Mouse (Mus musculus): ENCODE measurements around the gene Sestd1. TPM values are rescaled to one million over a fixed set of nuclear protein-coding genes. Genes with fewer than 3 reads are reported as not detected.

Sestd1 gene
- polyA plus RNA-seq, 1 experiment, result 31.9 TPM

DNA sequence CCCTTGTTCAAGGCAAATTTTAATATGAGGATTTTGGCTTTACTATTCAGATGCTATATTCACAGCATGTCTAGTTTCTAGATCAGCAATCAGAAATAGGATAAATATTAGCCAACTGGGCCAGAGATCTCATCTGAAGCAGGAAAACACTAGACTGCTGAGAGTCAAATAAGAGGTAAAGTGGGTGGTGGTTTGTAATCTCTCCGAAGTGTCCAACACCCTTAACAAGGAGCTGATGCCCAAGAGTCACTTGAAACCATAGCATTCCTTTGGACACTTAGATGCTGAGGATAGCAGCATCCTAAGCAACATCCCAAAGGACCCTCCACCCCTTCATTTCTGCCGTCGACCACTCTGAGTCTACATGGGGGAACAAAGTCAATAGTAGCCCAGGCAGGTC, 115.7 kb downstream of the Sestd1 start:
- DNase-seq, result no peak
- Histone ChIP-seq H3K4me1 (ENCODE audit: control insufficient read depth, insufficient read depth, low read length) (no peaks in the 10 kb centered on the region), H3K27me3 (ENCODE audit: control insufficient read depth, insufficient read depth, low read length) (no peaks in the 10 kb centered on the region), H3K27ac (ENCODE audit: insufficient read depth, low read length) (no peak overlapping the region), H3K4me3 (replicated peaks; ENCODE audit: insufficient read depth, low read depth, low read length) (no peak overlapping the region)
- 93% methylated on average over 3 of the region's 3 CpGs for WGBS
- TF ChIP-seq CTCF (IDR thresholded peaks at IDR 0.05; ENCODE audit: borderline replicate concordance, insufficient read depth, low read depth, low read length) (no peak), POLR2A (IDR thresholded peaks at IDR 0.05; ENCODE audit: borderline replicate concordance, insufficient read depth, low read length) (no peak)

GRCm38 (mm10) chr2:77163381-77163780, 117.0 kb downstream of the Sestd1 start:
- Histone ChIP-seq H3K4me1 (ENCODE audit: control insufficient read depth, insufficient read depth, low read length) (no peaks in the 10 kb centered on the region), H3K27ac (ENCODE audit: insufficient read depth, low read length) (no peak overlapping the region), H3K4me3 (replicated peaks; ENCODE audit: insufficient read depth, low read depth, low read length) (no peak overlapping the region), H3K27me3 (ENCODE audit: control insufficient read depth, insufficient read depth, low read length) (no peaks in the 10 kb centered on the region)
- TF ChIP-seq CTCF (IDR thresholded peaks at IDR 0.05; ENCODE audit: borderline replicate concordance, insufficient read depth, low read depth, low read length) (no peak), POLR2A (IDR thresholded peaks at IDR 0.05; ENCODE audit: borderline replicate concordance, insufficient read depth, low read length) (no peak)
- WGBS, result 90% methylated on average over 3 of the region's 3 CpGs
- no peak for DNase-seq

DNA sequence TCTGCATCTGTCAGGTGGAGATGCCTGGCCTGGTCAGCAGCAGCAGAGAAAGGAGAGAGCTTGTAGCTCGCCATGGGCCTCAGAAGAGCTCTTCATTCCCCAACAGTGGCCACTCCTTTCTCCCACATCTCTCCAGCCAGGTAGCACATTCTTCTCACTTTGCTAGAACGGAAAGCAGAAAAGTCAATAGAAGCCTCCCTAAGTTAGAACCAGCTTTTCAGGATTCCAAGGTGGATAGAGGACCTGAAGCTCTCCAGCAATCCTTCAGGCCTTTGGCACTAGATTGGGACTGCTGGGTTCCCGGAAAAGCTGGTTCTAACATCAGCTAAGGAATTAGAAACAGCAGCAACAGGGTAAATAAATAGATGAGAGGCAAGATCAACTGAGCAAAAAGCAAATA, 118.3 kb downstream of the Sestd1 start:
- no peaks in the 10 kb centered on the region for H3K27me3 ChIP-seq (ENCODE audit: control insufficient read depth, insufficient read depth, low read length)
- no peak for TF ChIP-seq CTCF (IDR thresholded peaks at IDR 0.05; ENCODE audit: borderline replicate concordance, insufficient read depth, low read depth, low read length)
- no peak for TF ChIP-seq POLR2A (IDR thresholded peaks at IDR 0.05; ENCODE audit: borderline replicate concordance, insufficient read depth, low read length)
- no peaks in the 10 kb centered on the region for H3K4me1 ChIP-seq (ENCODE audit: control insufficient read depth, insufficient read depth, low read length)
- H3K27ac ChIP-seq (ENCODE audit: insufficient read depth, low read length), result no peak overlapping the region
- no peak for DNase-seq
- WGBS, result 92% methylated on average over 3 of the region's 3 CpGs
- H3K4me3 ChIP-seq (replicated peaks; ENCODE audit: insufficient read depth, low read depth, low read length), result no peak overlapping the region

DNA sequence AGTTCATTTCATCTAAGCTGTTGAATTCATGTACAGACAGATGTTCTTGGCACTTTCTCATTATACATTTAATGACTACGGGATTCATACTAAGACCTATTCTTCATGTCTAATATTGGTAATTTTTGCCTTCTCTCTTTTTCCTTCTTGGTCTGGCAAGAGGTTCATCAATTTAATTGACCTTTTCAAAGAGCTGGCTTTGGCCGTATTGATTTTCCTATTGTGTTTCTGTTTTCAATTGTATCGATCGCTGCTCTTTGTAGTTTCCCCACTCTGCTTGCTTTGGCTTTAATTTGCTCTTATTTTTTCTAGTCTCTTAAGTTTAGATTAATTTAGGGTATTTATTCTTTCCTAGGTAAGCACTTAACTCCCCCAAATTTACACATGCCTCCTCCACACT, 122.8 kb downstream of the Sestd1 start:
- H3K27me3 ChIP-seq (ENCODE audit: control insufficient read depth, insufficient read depth, low read length), result no peaks in the 10 kb centered on the region
- no peak overlapping the region for H3K27ac ChIP-seq (ENCODE audit: insufficient read depth, low read length)
- H3K4me3 ChIP-seq (replicated peaks; ENCODE audit: insufficient read depth, low read depth, low read length), result no peak overlapping the region
- H3K4me1 ChIP-seq (ENCODE audit: control insufficient read depth, insufficient read depth, low read length), result no peaks in the 10 kb centered on the region
- no peak for DNase-seq
- WGBS, result 97% methylated on average over 4 of the region's 4 CpGs
- no peak for TF ChIP-seq CTCF (IDR thresholded peaks at IDR 0.05; ENCODE audit: borderline replicate concordance, insufficient read depth, low read depth, low read length)

DNA sequence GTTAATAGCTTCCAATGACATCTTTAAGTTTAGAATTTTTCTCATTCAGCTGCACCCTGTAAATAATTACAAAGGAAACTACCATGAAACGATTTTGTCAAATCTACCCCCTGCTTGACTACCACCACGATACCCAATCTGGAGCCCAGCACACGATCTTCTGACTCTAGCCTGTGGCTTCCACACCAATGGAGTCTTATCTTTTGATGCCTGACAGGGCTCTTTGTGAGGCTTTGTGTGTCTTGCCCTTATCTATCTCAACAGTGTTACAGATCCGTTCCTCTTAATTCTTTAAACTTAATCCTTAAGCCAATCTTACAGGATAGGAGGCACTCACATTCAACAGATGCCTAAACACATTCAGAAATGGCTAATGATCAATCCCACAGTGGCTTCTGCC, 126.3 kb downstream of the Sestd1 start:
- Histone ChIP-seq H3K27me3 (ENCODE audit: control insufficient read depth, insufficient read depth, low read length) (no peaks in the 10 kb centered on the region), H3K4me3 (replicated peaks; ENCODE audit: insufficient read depth, low read depth, low read length) (no peak overlapping the region), H3K4me1 (ENCODE audit: control insufficient read depth, insufficient read depth, low read length) (no peaks in the 10 kb centered on the region), H3K27ac (ENCODE audit: insufficient read depth, low read length) (no peak overlapping the region)
- TF ChIP-seq CTCF (IDR thresholded peaks at IDR 0.05; ENCODE audit: borderline replicate concordance, insufficient read depth, low read depth, low read length), result no peak
- TF ChIP-seq POLR2A (IDR thresholded peaks at IDR 0.05; ENCODE audit: borderline replicate concordance, insufficient read depth, low read length), result no peak
- 67% methylated on average over 4 of the region's 4 CpGs for WGBS
- DNase-seq, result no peak

DNA sequence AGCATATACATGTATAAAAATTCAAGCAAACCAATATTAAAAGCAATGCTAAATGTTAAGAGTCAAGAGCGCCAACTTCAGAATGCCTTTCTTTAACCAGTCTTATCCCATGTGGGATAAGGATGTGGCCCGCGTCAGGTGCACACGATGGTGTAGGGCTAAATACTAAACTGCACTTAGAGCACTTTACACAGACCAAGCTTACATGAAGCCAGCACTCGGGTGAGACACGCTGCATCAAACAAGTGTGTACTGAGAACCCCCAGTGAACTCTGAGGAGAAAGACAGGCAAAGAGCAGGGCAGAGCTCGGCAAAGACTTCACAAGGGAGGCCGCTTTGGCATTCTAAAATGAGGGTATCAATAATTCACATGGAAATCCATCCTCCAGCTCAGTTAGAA, 129.1 kb downstream of the Sestd1 start:
- WGBS, result 94% methylated on average over 8 of the region's 8 CpGs
- Histone ChIP-seq H3K4me1 (ENCODE audit: control insufficient read depth, insufficient read depth, low read length) (no peaks in the 10 kb centered on the region), H3K27ac (ENCODE audit: insufficient read depth, low read length) (no peak overlapping the region), H3K27me3 (ENCODE audit: control insufficient read depth, insufficient read depth, low read length) (no peaks in the 10 kb centered on the region), H3K4me3 (replicated peaks; ENCODE audit: insufficient read depth, low read depth, low read length) (no peak overlapping the region)
- no peak for DNase-seq
- TF ChIP-seq POLR2A (IDR thresholded peaks at IDR 0.05; ENCODE audit: borderline replicate concordance, insufficient read depth, low read length) (no peak), CTCF (IDR thresholded peaks at IDR 0.05; ENCODE audit: borderline replicate concordance, insufficient read depth, low read depth, low read length) (no peak)

DNA sequence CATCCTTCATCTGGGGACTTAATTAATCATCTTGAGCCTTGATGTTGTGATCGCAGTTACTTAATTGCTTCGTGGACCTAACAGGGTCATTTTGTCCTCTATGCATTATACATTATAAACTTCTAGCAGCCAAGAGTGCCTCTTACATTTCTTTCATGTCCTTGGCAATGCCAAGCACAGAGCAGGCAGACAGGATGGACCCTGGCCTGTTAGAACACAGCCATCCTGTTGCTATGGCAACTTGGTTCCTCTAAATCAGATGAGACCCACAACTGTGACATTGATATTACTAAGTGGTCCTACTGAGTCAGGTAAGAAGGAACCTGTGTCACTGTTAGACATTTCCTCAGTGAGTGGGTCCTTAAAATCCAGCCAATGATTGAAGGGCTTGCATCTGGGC, 130.8 kb downstream of the Sestd1 start:
- DNase-seq, result no peak
- TF ChIP-seq POLR2A (IDR thresholded peaks at IDR 0.05; ENCODE audit: borderline replicate concordance, insufficient read depth, low read length) (no peak), CTCF (IDR thresholded peaks at IDR 0.05; ENCODE audit: borderline replicate concordance, insufficient read depth, low read depth, low read length) (no peak)
- Histone ChIP-seq H3K27me3 (ENCODE audit: control insufficient read depth, insufficient read depth, low read length) (no peaks in the 10 kb centered on the region), H3K4me3 (replicated peaks; ENCODE audit: insufficient read depth, low read depth, low read length) (no peak overlapping the region), H3K4me1 (ENCODE audit: control insufficient read depth, insufficient read depth, low read length) (no peaks in the 10 kb centered on the region), H3K27ac (ENCODE audit: insufficient read depth, low read length) (no peak overlapping the region)
- 79% methylated on average over 2 of the region's 2 CpGs for WGBS

- Histone ChIP-seq H3K27me3 (ENCODE audit: control insufficient read depth, insufficient read depth, low read length) (no peaks in the 10 kb centered on the region), H3K4me1 (ENCODE audit: control insufficient read depth, insufficient read depth, low read length) (no peaks in the 10 kb centered on the region), H3K4me3 (replicated peaks; ENCODE audit: insufficient read depth, low read depth, low read length) (no peak overlapping the region), H3K27ac (ENCODE audit: insufficient read depth, low read length) (no peak overlapping the region)
- peak in 1 of 2 experiments; percentile 5 for DNase-seq
- TF ChIP-seq CTCF (IDR thresholded peaks at IDR 0.05; ENCODE audit: borderline replicate concordance, insufficient read depth, low read depth, low read length), result no peak
- WGBS, result 32% methylated on average over 4 of the region's 4 CpGs
Observed at GRCm38 (mm10) chr2:77148215-77148614, 132.2 kb downstream of the Sestd1 start.

- no peaks in the 10 kb centered on the region for H3K4me1 ChIP-seq (ENCODE audit: control insufficient read depth, insufficient read depth, low read length)
- TF ChIP-seq CTCF (IDR thresholded peaks at IDR 0.05; ENCODE audit: borderline replicate concordance, insufficient read depth, low read depth, low read length) (no peak), POLR2A (IDR thresholded peaks at IDR 0.05; ENCODE audit: borderline replicate concordance, insufficient read depth, low read length) (no peak)
- H3K27me3 ChIP-seq (ENCODE audit: control insufficient read depth, insufficient read depth, low read length), result no peaks in the 10 kb centered on the region
- WGBS, result 84% methylated on average over 2 of the region's 2 CpGs
- no peak overlapping the region for H3K27ac ChIP-seq (ENCODE audit: insufficient read depth, low read length)
- no peak overlapping the region for H3K4me3 ChIP-seq (replicated peaks; ENCODE audit: insufficient read depth, low read depth, low read length)
- no peak for DNase-seq
Observed at GRCm38 (mm10) chr2:77146968-77147367, 133.4 kb downstream of the Sestd1 start.
